Mouse (Mus musculus): ENCODE measurements around the gene Terf2ip.
A peak's percentile ranks its signal among the peaks of the same experiment; 100 is the strongest.

Terf2ip gene

DNA sequence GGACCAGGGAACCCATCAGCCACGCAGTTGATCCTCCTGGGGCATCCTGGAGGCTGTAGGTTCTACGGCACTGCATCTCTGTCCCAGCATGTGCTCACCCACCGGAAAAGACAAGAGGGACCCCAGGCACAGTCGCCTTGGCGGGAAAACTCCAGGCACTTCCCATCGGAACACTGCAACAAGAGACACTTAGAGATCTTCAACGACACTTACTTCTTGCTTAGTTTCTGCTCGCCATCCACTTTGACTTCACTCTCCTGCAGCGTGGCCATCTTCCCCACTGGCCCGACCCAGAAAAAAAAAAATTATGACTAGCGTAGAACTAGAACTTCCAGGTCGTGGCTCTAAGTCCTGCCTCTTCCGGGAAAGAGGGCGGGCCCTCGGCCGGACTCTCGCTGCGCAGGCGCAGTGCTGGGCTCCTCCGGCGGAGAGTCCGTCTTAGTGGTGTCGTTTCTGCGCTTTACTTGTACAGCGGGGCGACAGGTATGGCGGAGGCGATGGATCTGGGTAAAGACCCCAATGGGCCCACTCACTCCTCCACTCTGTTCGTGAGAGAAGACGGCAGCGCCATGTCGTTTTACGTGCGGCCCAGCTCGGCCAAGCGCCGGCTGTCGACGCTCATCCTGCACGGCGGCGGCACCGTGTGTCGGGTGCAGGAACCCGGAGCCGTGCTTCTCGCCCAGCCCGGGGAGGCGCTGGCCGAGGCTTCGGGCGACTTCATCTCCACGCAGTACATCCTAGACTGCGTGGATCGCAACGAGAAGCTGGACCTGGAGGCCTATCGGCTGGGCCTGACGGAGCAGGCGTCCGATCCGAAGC is at the start of gene Terf2ip, which contains the start of gene Kars:
Terf2ip (plus strand) TSS at position 402 of the 819 bp plus-strand sequence.
Kars (minus strand) TSS at position 327 of the 819 bp plus-strand sequence.
- DNase-seq (ENCODE audit: low spot score in 2 of 2), result peak; percentile 82 to 90

DNA sequence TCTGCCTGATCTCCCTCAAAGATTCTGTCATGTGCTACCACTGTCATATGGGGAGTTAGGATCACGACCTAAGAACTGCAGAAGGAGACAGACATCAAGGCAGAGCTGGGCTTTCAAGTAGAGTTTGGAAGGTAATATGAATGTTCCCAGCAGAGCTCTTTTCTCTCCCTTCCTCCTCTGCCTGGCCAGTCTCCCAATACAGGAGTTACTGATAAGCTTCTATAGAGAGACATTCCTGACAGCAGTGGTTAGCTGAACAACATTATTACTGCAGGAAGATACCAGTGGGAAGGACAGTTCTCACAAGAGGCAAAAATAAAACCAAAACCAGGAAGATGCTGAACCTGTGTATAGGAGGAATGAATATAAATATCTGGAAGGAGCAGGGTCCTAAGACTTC is 48.6 kb upstream of the Terf2ip start:
- DNase-seq (ENCODE audit: low spot score in 2 of 2), result no peak

DNA sequence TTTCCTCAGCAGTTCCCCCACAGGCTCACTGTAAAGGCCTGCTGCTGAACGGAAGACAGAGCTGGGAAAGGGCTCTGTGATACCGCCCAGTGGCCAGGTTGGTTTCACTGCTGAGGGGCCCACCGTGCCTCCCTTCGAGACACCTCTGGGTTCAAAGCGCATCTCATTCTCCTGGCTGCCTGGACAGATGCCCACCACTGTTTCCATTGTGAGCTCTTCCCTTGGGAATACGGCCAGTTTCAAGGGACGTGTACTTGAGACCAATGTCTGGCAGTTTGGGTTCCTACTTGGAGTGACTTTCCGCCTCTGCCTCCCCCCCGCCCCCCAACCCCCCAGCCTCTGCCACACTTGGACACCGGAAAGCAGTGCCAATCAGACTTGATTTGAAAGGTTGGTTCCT is 48.1 kb upstream of the Terf2ip start:
- no peak for DNase-seq (ENCODE audit: low spot score in 2 of 2)

DNA sequence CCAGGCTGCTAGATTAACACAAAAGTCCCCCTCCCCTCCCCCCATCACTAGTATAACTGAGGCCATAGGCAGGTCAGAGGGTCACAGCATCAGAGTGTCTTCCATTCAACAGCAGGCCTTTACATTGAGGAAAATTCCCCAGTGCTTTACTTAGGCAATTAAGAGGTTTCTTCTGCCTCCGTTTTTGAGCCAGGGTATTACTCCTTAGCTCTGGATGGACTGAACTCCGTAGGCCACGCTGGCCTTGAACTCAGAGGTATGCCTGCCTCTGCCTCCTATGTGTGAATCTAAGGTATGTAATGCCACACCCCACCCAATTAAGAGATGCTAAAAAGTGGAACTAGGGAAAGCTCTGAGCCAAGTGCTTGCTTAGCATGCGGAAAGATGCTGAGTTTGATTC is 47.7 kb upstream of the Terf2ip start:
- no peak for DNase-seq (ENCODE audit: low spot score in 2 of 2)

DNA sequence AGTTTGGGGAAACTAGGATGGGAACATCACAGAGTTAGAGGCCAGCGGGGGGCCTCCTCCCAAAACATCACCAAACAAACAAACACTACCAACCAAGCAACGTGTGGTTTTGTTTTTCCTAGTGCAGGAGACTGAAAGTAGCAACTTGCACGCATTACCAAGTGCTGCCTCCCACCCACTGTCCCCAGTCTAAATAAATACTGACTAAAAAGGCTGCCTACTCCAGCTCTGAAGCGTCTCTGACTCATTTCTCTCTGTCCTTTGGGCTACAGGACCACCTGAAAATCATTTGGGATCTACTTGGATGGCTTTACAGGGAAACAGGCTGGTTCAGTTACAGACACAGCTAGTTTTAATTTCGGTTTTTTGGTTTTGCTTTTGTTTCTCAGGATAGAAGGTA is 46.8 kb upstream of the Terf2ip start:
- DNase-seq (ENCODE audit: low spot score in 2 of 2), result no peak

DNA sequence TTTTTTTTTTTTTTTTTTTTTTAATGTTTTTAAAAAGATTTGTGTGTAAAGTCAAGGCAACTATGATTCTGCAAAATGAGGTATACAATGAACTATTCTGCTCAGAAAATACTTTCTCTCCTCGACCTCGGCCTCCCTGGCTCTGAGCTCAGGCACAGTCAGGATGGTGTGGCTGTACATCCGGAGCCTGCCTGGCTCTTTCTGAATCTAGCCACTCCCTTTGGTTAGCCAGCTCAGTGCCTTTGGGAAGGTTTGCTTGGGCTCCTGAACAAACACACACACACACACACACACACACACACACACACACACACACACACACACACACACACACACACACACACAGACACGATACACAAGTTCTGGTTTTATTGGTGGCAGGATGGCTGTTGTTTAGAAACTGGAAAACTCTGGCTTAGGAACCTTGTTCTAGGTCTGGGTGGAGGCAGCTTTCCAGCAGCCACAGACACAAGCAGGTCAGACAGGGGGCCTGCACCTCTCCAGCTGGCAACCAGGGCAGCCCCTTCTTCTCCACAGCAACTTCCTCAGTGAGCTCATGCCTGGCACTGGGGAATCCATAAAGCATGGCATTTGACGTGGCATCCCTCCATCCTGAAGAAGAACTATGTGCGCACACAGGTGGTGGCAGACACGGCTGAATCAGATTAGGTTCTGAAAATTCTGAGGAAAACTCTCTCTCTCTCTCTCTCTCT is 46.2 kb upstream of the Terf2ip start:
- no peak for DNase-seq (ENCODE audit: low spot score in 2 of 2)

DNA sequence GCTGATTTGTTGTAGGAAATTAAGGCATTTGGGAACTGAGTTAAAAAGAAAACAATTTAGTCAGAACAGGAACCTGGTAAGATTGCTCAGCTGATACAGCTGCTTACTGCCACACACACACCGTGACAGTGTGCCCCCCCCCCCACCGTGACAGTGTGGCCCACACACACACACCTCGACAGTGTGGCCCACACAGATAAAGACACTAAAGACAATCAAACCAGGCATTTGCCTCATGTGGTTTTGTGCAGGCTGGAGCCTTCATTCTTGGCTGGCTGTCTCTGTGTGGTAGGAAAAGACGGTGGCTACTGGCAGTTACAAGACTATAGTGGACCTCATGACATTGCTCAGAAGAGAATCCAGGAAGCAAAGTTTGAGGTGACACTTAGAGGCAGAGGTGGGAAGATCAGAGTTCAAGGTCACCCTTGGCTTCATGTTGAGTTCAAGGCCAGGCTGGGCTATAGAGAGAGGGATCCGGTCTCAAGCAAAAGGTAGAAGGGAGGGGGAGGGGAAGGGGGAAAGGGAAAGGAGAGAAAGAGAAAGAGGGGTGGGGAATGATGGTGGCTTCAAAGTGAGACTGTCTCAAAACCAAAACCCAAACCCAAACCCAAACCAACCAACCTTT is 43.8 kb upstream of the Terf2ip start:
- DNase-seq (ENCODE audit: low spot score in 2 of 2), result no peak

DNA sequence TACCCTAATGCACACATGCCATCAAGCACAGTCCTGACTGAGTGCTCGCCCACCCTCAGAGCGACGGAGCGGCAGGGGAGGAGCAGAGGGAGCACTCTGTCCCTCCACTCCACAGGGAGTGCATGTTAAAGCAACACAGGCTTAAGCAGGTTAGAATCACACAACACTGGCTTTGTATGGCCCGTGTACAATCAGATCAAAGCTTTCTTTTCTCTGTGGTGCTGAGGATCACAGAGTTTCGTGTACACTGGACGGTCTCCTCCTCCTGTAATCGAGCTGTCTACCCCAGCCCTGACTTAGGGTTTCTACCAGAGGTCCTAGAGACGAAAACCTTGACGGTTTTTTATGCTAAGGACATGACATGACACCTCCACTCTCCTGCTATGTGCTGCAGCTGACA is 42.7 kb upstream of the Terf2ip start:
- no peak for DNase-seq (ENCODE audit: low spot score in 2 of 2)

DNA sequence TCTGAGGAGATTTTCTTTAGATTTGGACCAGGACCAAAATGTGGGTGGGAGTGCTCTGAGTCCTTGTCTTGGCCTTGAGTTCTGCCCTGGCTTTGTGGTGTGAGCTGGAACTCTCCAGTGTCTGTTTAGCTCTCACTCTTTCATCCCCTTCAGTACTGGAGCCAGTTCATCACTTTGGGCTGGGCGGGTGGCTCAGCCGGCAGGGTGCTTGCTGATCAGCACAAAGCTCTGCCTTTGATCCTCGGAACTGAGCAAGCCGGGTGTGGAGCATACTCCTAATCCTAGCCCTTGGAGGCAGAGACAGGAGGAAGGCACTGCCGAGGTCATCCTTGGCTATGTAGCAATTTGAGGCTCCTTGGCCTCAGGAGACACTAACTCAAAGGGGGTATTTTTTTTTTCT is 42.2 kb upstream of the Terf2ip start:
- DNase-seq (ENCODE audit: low spot score in 2 of 2), result no peak

DNA sequence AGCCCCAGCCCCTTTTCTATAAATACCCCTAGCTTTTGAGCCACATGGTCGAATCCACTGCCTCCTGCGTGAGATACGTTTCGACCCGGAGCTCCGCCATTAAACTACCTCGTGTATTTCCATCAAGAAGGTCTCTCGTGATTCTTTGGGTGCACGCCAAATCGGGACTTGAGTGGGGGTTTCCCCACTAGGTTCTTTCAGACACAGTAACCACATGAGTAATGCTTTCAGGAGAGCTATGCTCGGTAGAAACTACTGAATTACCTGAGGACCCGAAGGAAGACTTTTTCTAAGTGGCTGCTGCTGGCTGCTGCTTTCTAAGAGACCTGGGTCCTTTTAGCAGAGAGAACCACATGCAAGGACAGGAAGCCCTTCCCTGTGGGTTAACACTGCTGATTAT is 37.1 kb upstream of the Terf2ip start:
- no peak for DNase-seq (ENCODE audit: low spot score in 2 of 2)

DNA sequence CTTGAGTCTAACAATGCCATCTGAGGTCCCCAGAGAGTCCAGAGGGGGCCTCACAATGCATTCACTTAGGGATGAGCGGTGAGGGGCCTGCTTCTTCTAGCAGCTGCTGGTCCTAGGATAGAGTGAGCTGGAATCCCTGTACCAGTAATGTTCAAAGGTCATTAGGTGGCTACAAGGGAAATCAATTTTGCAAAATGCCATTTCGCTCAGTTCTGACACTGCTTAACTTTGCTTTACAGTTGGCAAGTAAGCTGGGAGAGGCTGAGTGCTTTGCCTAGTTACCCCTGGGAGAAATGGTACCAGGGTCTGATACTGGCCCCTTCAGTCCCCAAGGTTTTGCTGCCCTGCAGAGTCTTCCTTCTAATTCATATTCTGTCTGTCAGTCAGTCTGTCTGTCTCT is 35.5 kb upstream of the Terf2ip start:
- no peak for DNase-seq (ENCODE audit: low spot score in 2 of 2)

DNA sequence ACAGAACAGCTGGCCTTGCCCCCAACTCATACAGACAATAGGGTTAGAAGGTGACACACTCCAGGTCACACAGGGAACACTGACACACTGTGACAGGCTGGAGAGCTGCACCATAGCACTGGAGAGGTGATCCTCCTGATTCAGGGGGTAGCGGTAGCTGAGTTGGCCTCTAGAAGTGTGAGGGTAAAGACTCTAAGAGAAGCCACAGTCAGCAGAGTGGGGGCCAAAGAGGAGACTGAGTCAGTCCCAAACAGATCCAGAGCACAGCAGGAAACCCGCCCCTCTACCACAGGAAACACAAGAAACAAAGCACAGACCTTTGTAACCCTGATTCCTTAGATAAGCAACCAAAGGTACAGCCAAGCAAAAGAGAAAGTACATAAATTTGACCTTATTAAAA is 34.9 kb upstream of the Terf2ip start:
- no peak for DNase-seq (ENCODE audit: low spot score in 2 of 2)

DNA sequence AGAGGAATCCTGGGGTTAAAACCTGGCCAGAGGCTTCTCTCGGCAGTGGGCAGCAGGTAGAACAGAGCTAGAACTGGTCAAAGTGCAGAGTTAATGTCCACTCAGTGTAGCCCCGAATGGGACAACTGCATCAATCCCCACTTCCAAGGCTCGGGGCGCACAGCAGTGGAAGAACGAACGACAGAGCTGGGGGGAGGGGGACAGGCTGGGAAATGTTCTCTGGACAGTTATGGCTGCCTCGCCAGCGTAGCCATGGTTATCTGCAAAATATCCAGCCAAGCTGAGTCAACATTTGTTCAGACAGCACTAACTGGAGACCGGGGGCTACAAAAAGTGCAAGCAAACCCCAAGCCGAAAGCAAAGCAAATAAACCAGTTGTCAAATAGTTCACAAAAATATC is 33.1 kb upstream of the Terf2ip start:
- DNase-seq (ENCODE audit: low spot score in 2 of 2), result no peak

DNA sequence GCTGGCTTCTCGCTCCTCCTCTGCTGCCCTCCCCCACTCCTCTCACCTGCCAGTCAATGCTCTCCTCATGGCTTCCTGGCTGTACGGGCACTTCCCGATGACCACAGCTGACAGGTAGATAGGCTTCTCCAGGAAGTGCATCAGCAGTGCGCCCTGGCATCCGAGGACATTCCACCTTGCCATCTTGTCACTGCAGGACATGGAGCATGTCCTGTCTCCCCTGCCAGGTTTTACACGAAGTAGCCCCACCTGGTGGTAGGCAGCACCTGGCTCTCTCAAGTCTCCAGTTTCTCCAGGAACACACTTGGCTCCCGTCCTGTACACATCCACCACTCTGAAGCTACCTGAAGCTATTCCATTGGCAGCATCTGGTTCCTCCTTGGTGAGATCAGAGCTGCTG is 29.1 kb upstream of the Terf2ip start:
- DNase-seq (ENCODE audit: low spot score in 2 of 2), result no peak

DNA sequence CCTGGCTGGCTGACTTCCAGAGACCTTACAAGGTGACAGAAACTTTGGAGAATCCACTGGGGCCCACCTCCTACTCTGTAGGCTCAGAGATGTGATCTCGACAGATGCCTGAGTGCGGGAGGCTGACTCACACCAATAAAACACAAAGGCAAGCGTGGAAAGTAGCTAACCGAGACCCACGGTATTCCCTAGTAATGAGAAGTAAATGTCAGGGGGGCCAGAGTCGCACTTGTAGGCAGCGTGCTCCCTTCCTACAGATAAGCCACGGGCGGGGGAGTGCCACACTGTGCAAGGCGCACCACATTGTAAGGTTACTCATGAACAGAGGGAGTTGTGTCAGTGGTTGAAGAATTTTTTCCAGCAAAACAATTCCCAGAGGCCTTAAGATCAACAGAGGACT is 26.7 kb upstream of the Terf2ip start:
- no peak for DNase-seq (ENCODE audit: low spot score in 2 of 2)

DNA sequence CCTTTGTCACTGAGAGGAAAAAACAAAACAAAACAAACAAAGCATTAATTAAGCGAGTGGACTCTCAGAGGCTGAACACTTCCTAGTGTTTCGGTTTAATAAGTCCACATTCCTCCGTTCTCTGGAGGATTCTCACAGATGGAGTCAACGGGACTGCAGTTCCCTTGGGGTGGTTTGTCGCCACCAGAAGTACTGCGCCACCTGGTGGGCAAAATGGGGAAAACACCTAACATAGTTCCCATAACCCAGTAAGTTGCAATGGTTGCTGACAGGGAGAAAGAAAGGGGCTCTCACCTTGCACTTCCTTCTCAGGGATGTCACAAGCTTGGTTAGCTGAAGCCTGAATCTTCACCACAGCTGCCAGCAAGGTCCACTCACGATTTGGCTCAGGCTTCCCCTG is 21.3 kb upstream of the Terf2ip start:
- peak; percentile 55 to 79 for DNase-seq (ENCODE audit: low spot score in 2 of 2)

DNA sequence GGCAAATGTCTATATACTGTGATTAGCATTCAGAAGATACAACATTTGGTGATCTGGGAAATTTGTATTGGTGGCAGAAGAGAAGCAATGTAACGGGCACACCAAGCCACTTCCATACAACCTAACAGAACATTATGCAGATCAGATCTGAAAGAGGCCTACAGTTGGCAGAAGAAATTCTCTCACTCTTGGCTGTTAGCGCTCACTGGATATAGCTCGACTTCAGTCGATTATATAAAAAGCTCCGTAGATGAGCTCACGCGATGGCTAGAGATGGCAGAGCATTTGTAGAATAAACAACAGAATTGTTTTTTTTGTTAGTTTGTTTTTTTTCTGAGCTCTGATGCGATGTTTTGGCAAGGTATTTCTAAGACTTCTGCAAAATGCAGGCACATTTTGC is 19.9 kb upstream of the Terf2ip start:
- DNase-seq (ENCODE audit: low spot score in 2 of 2), result no peak

DNA sequence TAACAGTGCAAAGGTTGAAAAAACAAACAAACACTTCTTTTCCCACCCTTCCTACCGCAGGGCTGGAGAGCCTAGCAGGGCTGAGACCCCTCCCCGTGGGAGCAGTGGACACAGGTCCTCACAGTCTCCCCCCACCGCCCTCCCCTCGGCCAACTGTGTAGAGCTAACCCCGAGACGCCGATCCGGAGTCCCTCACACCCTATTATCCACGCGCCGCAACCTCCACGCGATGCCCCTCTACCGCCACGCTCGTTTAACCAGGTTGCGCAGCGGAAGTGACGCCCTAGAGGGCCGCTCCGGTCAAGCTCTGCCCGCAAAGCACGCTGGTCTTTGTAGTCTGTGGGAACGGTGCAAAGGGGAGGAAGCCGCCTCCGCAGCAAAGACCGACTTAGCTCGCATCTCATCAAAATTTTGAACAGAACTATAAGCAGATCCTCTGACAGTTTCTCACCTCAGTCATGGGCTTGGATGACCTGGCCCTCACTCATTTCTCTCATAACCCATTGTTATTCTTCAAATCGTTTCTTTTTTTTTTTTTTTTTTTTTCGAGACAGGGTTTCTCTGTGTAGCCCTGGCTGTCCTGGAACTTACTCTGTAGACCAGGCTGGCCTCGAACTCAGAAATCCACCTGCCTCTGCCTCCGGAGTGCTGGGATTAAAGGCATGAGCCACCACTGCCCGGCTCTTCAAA is 19.0 kb upstream of the Terf2ip start, which contains the start of gene Adat1:
Adat1 (minus strand) TSS at position 290 of the 690 bp plus-strand sequence.
- peak; percentile 66 to 77 for DNase-seq (ENCODE audit: low spot score in 2 of 2)

DNA sequence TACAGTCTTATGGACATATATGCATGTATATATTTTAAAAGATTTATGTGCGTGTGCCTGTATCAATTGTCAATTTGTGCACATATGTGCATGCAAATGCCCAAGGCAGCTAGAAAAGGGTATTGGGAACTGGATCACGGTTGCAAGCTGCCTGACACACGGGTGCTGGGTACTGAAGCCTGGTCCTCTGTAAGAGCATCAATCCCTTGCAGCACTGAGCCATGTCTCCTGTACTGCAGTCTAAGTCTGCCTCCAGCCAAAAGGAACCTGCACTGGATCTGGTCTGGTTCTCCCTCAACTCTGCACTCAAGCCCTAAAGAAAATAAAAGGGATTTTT is 18.5 kb upstream of the Terf2ip start:
- no peak for DNase-seq (ENCODE audit: low spot score in 2 of 2)

DNA sequence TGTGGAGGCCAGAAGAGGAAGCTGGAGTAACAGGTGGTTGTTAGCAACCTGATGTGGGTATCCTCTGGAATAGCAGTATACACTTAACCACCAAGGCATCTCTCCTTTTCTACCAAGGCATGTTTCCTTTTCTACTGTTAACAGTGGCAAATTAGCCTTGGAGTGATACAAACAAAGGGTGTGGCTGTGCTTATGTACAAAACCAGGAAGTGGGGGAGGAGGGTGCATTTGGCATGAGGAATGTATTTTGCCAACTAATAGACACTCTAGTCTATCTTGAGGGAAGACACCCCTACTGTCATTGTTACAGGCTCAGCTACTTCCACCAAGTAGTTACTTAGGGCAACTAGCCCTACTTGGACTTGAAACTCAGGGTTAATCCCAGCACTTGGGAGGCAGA is 6.4 kb upstream of the Terf2ip start:
- DNase-seq (ENCODE audit: low spot score in 2 of 2), result no peak

DNA sequence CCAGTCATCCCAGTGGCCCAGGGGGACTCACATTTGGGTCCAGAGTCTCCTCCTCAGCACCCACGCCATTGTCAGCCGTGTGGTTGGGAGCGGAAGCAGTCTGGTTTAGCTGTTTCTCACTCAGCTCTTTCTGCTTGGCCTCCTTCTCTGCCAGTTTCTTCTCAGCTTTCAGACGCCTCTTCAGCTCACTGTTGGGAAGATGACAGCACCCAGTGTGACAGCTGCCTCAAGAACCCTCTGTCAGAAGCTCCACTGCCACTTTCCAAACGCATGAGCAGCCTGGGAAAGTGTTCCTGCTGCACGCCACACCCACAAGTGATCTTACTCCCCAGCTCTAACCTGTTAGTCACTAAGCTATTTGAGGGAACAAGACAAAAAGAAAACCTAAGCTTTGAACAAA is 5.6 kb upstream of the Terf2ip start:
- DNase-seq (ENCODE audit: low spot score in 2 of 2), result no peak

DNA sequence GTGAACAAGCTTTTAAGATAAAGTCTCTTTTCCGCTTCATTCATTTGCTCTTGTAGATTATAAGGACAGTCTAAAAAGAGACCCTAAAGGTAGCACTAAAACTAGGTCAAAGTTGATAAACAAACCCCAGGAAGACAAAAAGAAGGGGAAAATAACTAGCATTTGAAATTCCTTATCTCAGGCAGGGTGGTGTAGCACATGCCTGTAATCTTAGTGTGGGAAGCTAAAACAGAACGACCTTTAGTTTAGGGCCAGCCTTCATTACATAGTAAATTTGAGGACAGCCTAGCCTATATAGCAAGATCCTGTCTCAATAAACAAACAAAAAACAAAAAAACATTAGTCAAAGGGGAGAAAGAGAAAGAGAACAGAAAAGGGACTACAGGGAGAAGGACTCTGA is 3.5 kb upstream of the Terf2ip start:
- DNase-seq (ENCODE audit: low spot score in 2 of 2), result no peak

All from cerebellum, postnatal 4 days (tissue).